Mouse (Mus musculus): ENCODE results near the gene Spag6. TPM values are rescaled to one million over a fixed set of nuclear protein-coding genes. Genes with fewer than 3 reads are reported as not detected.
A peak's percentile ranks its signal among the peaks of the same experiment; 100 is the strongest.

Spag6 gene
- polyA plus RNA-seq (2011; ENCODE audit: insufficient read depth, insufficient read length, low replicate concordance, missing spikeins): not detected in 2 replicates

GRCm38 (mm10) chr2:18693871-18694610 is at the start of gene Spag6:
Spag6 (plus strand) TSS chr2:18694032.
- H3K27ac ChIP-seq (ENCODE audit: control insufficient read depth, insufficient read depth, low read depth, low read length, poor library complexity): peak within 1 kb of the TSS; percentile 78
- under 1% methylated on average over 57 of the region's 61 CpGs for WGBS

GRCm38 (mm10) chr2:18648563-18648962 is 45.3 kb upstream of the Spag6 start:
- 40% methylated on average over 3 of the region's 4 CpGs for WGBS
- no peaks in the 10 kb centered on the region for H3K4me1 ChIP-seq (ENCODE audit: control insufficient read depth, insufficient read depth, low read length)
- TF ChIP-seq POLR2A (IDR thresholded peaks at IDR 0.05; ENCODE audit: borderline replicate concordance, control insufficient read depth, low read depth, low read length) (no peak), CTCF (IDR thresholded peaks at IDR 0.05; ENCODE audit: control insufficient read depth, insufficient read depth, low read length) (no peak)
- no peak overlapping the region for H3K4me3 ChIP-seq (replicated peaks; ENCODE audit: control insufficient read depth, low read depth, low read length)
- H3K27ac ChIP-seq (ENCODE audit: control insufficient read depth, insufficient read depth, low read depth, low read length, poor library complexity): no peak overlapping the region

More at GRCm38 (mm10) chr2:18693871-18694610, at the start of gene Spag6:
- H3K4me3 ChIP-seq (replicated peaks; ENCODE audit: control insufficient read depth, low read depth, low read length): peak within 1 kb of the TSS; percentile 50
- H3K4me1 ChIP-seq (ENCODE audit: control insufficient read depth, insufficient read depth, low read length): peaks cover 2% of the 10 kb centered on the region; the same call in 1 of the 2 replicates
- TF ChIP-seq CTCF (IDR thresholded peaks at IDR 0.05; ENCODE audit: control insufficient read depth, insufficient read depth, low read length) (no peak), POLR2A (IDR thresholded peaks at IDR 0.05; ENCODE audit: borderline replicate concordance, control insufficient read depth, low read depth, low read length) (no peak; the same call in 1 of the 2 replicates)

DNA sequence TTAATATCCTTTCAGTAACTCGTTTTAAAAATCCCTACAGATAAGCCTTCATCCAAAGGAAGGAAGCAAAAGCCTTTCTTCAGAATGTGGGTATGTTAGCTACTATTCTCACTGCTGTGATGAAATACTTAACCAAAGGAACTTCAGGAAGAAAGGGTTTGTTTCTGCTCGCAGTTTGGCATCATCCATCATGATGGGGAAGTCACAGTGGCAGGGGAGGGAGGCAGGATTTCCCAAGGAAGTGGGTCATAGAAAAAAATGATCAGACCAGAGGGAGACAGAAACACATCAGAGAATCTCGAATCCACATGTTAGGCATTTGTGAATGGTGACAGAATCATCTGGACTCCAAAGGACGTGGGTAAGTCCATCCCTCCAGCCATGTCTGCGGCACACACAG is 39.0 kb upstream of the Spag6 start:
- no peak overlapping the region for H3K4me3 ChIP-seq (replicated peaks; ENCODE audit: control insufficient read depth, low read depth, low read length)
- H3K27ac ChIP-seq (ENCODE audit: control insufficient read depth, insufficient read depth, low read depth, low read length, poor library complexity): no peak overlapping the region
- 11% methylated on average over 5 of the region's 5 CpGs for WGBS
- no peak for TF ChIP-seq CTCF (IDR thresholded peaks at IDR 0.05; ENCODE audit: control insufficient read depth, insufficient read depth, low read length)
- no peak for TF ChIP-seq POLR2A (IDR thresholded peaks at IDR 0.05; ENCODE audit: borderline replicate concordance, control insufficient read depth, low read depth, low read length)
- H3K4me1 ChIP-seq (ENCODE audit: control insufficient read depth, insufficient read depth, low read length): peaks cover 1% of the 10 kb centered on the region

DNA sequence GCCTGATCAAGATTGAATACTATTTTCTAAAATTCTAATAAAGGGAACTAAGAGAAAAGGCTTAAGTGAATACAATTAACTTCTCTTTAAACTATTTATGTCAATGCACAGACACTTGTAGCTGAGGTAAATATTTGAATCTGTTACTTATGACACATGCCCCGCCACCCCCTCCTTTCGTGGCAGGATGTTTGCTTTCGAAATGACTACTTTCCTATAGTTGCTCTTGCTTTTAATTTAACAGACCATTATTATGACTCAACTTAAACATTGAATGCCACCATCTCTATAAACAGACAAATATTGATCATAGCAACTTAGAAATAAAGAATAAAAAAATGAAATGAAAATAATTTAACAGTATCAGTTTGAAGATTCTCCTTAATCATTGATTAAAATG is 29.8 kb upstream of the Spag6 start:
- TF ChIP-seq POLR2A (IDR thresholded peaks at IDR 0.05; ENCODE audit: borderline replicate concordance, control insufficient read depth, low read depth, low read length) (no peak), CTCF (IDR thresholded peaks at IDR 0.05; ENCODE audit: control insufficient read depth, insufficient read depth, low read length) (no peak)
- no peak overlapping the region for H3K4me3 ChIP-seq (replicated peaks; ENCODE audit: control insufficient read depth, low read depth, low read length)
- no peak overlapping the region for H3K27ac ChIP-seq (ENCODE audit: control insufficient read depth, insufficient read depth, low read depth, low read length, poor library complexity)
- H3K4me1 ChIP-seq (ENCODE audit: control insufficient read depth, insufficient read depth, low read length): no peaks in the 10 kb centered on the region
- WGBS: 40% methylated on average over 3 of the region's 3 CpGs

DNA sequence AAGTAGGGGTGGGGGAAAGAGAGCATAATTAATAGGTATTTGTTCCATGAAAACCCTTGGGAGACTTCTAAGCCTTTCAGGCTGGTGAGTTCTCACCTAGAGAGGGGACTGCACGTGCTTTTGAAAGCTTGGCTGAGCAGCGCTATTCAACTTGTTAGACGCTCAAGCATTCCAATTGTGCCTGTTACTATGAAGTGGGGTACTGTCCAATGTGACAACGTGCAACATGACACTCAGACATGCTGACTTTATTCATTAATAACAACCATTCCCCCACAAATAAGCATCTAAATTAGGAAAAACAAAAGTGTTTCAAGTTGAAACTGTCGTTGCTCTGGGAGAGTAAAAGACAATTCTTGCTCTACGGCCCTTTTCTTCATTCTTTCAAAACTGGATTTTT is 22.8 kb upstream of the Spag6 start:
- Histone ChIP-seq H3K4me3 (replicated peaks; ENCODE audit: control insufficient read depth, low read depth, low read length) (no peak overlapping the region), H3K27ac (ENCODE audit: control insufficient read depth, insufficient read depth, low read depth, low read length, poor library complexity) (no peak overlapping the region), H3K4me1 (ENCODE audit: control insufficient read depth, insufficient read depth, low read length) (no peaks in the 10 kb centered on the region; the same call in 1 of the 2 replicates)
- WGBS: 85% methylated on average over 6 of the region's 6 CpGs
- TF ChIP-seq CTCF (IDR thresholded peaks at IDR 0.05; ENCODE audit: control insufficient read depth, insufficient read depth, low read length) (no peak), POLR2A (IDR thresholded peaks at IDR 0.05; ENCODE audit: borderline replicate concordance, control insufficient read depth, low read depth, low read length) (no peak)

- Histone ChIP-seq H3K27ac (ENCODE audit: control insufficient read depth, insufficient read depth, low read depth, low read length, poor library complexity) (peak within 1 kb of the TSS; percentile 93), H3K4me1 (ENCODE audit: control insufficient read depth, insufficient read depth, low read length) (no peaks in the 10 kb centered on the region; the same call in 1 of the 2 replicates), H3K4me3 (replicated peaks; ENCODE audit: control insufficient read depth, low read depth, low read length) (peak within 1 kb of the TSS; percentile 88)
- TF ChIP-seq POLR2A (IDR thresholded peaks at IDR 0.05; ENCODE audit: borderline replicate concordance, control insufficient read depth, low read depth, low read length) (peak; percentile 84; the same call in 1 of the 2 replicates), CTCF (IDR thresholded peaks at IDR 0.05; ENCODE audit: control insufficient read depth, insufficient read depth, low read length) (no peak)
- WGBS: under 1% methylated on average over 91 of the region's 91 CpGs
Observed at GRCm38 (mm10) chr2:18672133-18672765, 21.6 kb upstream of the Spag6 start, which contains the start of gene Commd3. Commd3 (plus strand) TSS chr2:18672384.

DNA sequence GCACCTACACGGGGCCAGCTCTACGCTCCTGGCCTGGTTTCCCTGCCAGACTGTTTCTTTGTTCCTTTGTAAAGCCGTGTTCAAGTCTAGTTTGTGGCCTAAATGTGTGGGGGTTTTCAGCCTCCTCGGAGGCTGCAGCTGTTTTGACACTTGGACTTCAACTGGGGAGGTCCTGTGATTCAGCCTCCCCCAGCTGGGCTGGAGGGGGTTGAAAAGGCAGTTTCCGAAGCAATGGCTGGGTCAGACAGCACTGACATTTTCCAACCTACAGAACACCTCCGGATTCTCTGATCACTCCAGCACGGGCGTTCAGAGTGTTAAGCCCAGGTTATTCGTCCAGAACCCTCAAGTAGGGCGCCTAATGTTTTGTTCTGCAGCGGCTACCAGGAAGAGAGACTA is 21.1 kb upstream of the Spag6 start:
- TF ChIP-seq POLR2A (IDR thresholded peaks at IDR 0.05; ENCODE audit: borderline replicate concordance, control insufficient read depth, low read depth, low read length) (no peak), CTCF (IDR thresholded peaks at IDR 0.05; ENCODE audit: control insufficient read depth, insufficient read depth, low read length) (no peak)
- Histone ChIP-seq H3K4me1 (ENCODE audit: control insufficient read depth, insufficient read depth, low read length) (no peaks in the 10 kb centered on the region; the same call in 1 of the 2 replicates), H3K27ac (ENCODE audit: control insufficient read depth, insufficient read depth, low read depth, low read length, poor library complexity) (peak overlapping the region; percentile 93), H3K4me3 (replicated peaks; ENCODE audit: control insufficient read depth, low read depth, low read length) (peak overlapping the region; percentile 88)
- under 1% methylated on average over 11 of the region's 11 CpGs for WGBS

DNA sequence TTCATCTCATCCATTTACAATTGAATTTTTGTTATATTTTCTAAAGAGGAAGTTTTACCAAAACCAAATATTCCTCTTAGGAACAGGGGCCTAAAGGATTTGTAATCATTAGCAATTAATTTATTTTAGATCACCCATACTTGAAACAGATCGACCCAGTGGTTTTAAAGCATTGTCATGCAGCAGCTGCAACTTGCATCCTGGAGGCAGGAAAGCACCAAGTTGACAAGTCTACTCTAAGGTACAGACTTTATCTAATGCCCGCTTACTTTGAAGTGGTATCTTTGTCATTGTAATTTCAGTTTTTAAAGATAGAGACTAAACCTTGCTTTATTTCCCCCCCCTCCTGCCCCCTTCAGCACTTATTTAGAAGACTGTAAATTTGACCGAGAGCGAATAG is 20.1 kb upstream of the Spag6 start:
- H3K27ac ChIP-seq (ENCODE audit: control insufficient read depth, insufficient read depth, low read depth, low read length, poor library complexity): no peak overlapping the region
- no peak overlapping the region for H3K4me3 ChIP-seq (replicated peaks; ENCODE audit: control insufficient read depth, low read depth, low read length)
- TF ChIP-seq CTCF (IDR thresholded peaks at IDR 0.05; ENCODE audit: control insufficient read depth, insufficient read depth, low read length): no peak
- TF ChIP-seq POLR2A (IDR thresholded peaks at IDR 0.05; ENCODE audit: borderline replicate concordance, control insufficient read depth, low read depth, low read length): no peak
- 68% methylated on average over 4 of the region's 4 CpGs for WGBS
- no peaks in the 10 kb centered on the region; the same call in 1 of the 2 replicates for H3K4me1 ChIP-seq (ENCODE audit: control insufficient read depth, insufficient read depth, low read length)

All from bone marrow, adult 2 months (tissue).